Mouse (Mus musculus): ENCODE results near the gene Lrrc3.
"Not testable (repeated sequence)": the region's sequence is repeated elsewhere in the genome, so short reads cannot be mapped to it uniquely, and the experiment has no call there.

Gene Lrrc3

DNA sequence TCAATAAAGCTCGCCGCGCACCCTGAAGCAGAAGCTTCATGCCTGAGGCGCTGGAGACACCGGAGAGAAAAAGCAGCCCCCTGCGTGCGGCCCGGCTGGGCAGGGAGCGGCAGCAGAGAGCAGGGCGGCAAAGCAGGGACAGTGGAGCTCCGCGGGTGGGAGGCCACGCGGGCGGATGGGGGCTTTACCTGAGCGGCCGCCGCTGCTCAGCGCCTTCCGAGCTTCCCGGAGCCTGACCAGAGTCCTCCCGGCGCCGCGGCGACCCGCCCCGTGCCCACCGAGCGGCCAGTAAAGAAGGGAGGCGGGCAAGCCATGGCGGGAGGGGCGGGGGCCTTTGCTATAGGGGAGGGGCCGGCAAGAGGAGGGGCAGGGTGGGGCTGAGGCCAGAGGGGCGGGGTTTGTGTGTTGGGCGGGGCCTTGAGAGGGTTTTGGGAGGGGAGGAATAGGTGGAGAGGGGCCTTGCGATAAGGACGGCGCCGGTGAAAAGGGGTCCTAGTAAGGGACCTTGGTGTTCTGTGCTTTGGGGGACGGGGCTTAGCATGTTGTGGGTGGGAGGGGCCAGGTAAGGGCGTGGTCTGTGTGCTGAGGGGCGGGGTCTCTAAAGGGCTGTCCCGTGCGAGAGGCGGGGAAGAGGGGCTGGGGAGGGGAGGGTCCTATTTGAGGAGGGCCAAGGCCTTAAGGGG lies at the start of gene Lrrc3:
Lrrc3 (minus strand) TSS at position 326 of the 683 bp plus-strand sequence.
- DNase-seq (ENCODE audit: low spot score): peak; percentile 13

DNA sequence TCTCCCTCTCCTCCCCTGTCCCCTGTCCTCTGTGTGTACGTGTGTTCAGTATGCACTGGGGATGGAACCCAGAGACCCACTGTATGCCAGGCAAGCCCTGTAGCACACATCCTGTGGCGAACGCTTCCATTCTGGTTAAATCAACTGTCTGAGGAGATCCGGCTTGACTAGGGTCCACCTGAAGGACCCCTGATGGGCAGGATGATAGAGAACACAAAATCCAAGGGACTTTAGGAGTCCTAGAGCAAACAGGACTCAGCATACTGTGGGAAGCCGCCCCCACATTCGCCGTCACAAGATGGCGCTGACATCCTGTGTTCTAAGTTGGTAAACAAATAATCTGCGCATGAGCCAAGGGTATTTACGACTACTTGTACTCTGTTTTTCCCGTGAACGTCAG lies 48.1 kb upstream of the Lrrc3 start:
- DNase-seq (ENCODE audit: low spot score): not testable (repeated sequence)

DNA sequence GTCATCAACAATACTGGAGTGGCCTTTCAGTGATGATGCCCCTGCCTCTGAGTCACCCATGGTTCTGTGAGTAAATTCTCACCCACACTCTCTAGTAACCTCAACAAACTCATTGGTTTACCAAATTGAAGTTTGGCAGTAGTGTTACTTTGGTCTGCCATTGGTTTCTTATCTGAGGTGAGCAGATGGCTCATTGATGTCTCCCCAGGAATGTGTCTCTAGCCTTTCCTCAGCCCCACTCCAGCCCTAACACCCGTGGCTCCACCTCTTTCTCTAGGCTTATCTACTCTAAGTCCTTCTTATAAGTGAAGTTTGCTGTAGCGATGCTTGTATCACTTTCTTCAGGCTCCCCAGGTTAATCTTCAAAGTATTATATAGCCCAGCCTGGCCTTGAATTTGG lies 37.3 kb upstream of the Lrrc3 start:
- DNase-seq (ENCODE audit: low spot score): no peak

DNA sequence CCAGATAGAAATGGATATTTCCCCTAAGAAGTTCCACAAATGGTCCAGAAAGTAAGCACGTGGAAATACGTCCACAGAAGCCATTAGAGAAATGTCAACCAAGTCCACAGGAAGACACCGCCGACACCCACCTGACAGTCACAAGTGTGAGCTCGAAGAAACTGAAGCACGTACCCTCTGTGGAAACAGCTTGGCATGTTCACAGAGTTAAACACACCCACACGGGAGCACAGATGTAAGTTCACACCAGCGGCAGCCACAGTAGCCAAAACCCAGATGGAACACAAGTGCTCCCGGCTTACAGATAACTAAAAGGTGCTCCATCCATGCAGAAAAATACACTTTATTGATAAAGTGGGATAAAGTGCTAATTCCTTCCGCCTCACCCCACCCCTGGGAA lies 25.0 kb upstream of the Lrrc3 start:
- DNase-seq (ENCODE audit: low spot score): no peak

DNA sequence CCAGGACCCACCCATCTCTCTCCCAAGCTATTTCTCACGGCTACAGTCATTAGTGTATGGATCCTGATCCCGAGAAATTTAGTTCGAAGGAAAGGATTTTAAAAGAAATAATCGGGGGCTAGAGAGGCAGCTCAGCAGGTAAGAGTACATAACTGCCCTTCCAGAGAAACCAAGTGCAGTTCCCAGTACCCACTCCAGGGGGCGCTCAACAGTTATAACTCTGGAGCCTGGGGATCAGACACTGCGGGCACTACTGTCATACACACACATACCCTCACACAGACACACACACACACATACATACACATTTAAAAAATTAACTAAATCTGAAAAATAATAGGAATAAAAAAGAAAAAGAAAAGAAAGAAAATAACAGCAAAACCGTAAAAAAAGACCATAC lies 23.8 kb upstream of the Lrrc3 start:
- DNase-seq (ENCODE audit: low spot score): peak; percentile 29

DNA sequence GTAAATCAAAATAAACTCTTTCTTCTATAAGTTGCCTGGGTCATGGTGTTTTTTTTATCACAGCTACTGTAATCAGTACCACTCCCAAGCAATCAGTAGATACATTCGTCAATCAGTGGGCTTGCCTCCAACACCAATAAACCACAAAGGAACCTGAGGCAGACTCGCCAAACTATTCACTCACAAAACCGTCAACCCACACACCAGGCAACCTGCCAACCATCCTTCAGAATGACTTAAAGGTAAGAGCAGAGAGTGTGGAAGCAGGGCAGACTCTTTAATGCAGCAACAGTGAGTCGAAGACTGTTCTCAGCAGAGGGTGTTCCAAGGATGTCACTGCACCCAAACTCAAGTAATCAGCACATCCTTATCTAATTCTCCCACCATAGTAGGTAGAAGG lies 20.3 kb upstream of the Lrrc3 start:
- DNase-seq (ENCODE audit: low spot score): no peak

DNA sequence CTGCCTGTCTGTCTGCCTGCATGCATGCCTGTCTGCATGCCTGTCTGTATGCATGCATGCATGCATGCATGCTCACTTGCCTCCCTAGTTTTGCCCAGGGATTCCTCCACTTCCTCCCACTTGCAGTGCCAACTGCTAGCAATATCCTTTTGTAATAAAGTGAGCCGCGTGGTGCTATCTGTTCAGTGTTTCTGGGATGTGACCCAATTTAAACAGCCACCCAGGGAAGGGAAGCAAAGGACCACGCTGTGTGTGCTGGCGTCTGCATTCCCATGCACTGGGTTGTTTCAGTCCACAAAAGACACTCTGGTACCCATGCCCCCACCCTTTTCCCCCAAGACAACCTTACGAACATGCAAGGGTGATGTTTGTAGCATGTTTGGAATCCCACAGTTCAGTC lies 18.7 kb upstream of the Lrrc3 start:
- no peak for DNase-seq (ENCODE audit: low spot score)

DNA sequence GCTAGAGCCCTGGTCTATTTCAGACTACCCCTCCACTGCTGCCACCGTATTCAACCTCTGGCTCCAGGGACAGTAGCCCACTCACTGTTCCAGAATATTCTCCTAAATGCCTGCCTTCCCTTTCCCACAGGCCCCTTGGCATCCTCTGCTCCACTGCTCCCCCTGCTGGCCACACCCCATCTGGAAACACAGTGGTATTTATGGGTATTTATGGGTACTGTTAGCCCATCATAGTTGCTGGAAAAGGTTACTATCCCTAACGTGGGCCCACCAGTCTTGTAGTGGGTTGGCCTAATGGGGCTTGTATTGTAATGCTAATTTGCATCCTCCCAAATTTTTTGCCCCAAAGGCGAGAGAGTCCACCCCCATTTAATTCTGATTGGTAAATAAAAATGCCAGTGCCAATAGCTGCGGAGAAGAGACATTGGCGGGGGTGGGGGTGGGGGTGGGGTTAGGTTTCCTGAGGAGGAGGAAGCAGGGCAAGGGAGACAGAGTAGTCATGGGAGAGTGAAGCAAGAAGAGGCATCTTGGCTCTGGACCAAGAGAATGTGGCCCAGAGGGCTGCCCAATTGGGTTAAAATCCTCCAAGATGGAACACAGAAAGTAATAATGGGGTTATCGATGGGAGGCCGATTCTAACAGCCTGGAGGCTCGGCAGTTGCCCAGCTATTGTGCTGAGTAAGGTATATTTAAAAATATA lies 14.4 kb upstream of the Lrrc3 start:
- peak; percentile 46 for DNase-seq (ENCODE audit: low spot score)

DNA sequence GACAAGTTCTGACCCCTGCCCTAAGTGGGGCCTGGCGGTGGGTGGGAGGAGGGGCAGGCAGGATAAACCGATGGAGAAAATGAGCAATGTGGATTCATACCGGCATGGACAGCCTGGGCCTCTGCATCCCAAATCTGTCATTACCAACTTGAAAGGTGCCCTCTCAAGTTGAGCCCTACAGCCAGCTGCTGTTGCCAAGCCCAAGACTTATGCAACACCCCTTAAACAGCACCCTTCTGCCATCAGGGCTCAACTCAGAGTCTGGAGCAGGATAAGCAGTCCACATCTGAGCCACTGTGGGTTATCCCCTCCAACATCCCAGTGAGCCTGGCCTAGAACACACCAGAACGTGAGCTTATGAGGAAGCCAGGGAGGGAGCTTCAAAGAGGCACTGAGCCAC lies 11.0 kb upstream of the Lrrc3 start:
- DNase-seq (ENCODE audit: low spot score): no peak

DNA sequence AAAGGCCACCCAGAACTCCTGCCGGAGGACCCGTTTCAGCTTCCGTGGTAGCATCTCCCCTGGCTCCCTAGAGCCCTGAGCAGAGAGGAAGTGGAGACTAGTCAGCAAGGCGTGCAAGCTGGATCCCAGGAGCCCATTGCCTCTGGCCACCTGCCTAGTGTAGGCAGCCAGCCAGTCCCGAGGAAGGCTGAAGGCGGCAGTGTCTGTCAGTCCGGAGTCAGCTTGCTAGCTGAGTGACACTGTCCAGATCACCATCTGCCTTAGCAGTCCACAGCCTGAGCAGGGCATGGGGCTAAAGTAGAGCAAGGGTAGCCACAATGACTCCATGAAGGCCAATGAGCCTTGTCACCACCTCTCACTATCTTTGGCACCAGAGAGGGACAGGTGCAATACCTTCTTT lies 10.3 kb upstream of the Lrrc3 start:
- no peak for DNase-seq (ENCODE audit: low spot score)

DNA sequence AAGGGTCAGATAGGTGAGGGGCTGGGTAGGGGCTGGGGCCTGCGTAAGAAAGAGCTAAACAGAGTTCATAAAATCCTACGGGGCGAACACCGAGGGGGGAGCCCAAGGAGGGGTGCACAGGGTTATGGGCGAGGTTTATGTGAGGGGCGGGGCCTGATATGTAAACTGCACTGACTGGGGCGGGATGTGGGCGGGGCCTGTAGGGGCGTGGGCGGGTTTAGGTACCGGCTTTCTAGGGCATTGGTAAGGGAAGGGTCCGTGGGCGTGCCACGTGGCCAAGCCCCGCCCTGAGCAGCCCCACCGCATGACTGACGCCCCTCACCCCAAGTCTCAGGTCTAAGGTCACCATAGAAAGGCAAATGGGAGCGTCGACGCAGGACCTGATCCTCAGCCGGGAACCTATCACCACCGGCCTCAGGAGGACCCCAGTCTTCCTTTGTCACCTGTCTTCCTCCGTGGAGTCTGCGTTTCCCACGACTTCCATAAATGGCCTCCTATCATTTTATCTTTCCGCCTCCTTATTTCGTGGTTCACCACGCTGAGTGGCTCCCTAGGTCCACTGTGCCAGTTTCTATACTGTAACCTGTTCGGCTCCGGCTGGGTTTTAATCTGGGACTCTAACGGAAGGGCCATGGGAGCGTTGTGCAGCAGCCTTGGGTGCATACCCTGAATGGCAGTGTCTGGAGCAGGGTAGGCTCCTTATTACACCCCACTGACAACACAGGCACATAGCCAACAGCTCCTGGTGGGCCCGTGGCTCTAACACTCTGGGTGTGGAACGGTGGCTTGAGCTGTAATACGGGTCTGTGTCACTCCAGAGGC lies 769 bp upstream of the Lrrc3 start:
- DNase-seq (ENCODE audit: low spot score): peak; percentile 2

DNA sequence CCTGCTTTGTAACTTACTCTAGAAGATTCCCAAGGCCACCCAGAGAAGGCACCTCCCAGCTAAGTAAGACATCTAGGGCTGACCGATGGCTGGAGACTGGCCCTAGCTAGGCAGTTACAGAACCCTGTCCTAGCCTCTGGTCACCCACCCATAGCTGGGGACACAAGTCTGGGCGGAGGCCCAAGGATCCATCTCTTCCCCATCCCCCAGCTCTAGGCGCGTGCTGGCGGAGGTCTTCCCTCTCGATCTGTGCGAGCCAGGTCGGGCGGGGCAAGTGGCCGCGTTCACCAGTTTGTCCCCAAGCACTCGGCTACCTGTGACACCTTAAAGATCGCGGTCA lies 495 bp downstream of the Lrrc3 start:
- DNase-seq (ENCODE audit: low spot score): no peak

DNA sequence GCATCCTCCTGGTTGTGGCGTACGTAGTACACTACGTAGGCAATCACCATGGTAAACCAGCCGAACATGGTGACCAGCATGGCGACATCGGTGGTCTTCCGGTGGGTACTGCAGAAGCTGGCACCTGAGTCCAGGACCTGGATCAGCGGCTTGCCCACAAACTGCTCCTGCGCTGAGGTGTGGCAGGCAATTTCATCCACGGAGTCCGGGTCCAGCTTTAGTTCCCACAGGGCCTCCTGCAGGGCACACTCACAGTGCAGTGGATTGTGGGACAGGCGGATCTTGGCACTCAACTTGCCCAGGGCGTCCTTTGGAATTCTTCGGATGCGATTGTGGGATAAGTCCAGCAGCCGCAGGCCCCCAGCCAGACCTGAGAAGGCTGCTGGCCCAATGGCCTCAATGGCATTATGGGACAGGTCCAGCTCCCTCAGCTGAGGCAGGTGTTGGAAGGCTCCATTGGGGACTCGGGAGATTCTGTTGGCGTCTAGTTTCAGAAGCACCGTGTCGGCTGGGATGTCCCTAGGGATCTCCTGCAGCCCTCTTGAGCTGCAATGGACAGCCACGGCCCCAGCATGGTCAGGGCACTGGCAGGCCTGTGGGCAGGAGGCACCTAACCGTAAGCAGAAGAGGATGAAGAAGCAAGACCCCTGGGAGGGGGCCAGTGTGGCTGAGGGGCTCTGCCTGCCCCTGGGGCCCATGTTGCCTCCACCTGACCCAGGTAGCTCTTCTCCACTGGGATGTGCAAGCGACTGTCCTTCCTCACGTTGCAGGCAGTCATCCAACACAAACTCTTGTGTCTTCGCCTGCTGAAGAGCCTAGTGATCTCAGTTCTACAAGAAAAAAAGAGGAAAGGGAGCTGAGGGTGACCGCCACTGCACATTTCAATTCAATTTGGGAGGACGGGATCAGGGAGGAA lies 1.2 kb downstream of the Lrrc3 start:
- no peak for DNase-seq (ENCODE audit: low spot score)

DNA sequence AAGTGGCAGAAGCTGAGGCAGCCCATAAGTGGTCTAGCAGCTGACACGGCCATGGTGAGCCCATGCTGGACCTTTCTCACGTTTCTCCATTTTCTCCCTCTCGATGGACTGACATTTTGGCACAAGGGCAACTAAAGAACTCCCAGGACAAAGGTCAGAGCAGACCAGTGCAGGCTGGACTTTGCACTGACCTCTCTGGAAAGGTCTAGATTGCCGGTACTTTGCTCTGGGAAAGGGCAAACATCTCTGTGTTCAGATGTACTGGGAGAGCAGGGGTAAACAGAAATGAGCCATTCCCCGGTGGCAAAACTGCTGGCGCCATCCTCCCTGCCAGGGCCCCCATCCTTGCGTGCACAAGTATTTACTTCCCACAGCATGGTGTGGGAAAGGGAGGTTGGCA lies 2.2 kb downstream of the Lrrc3 start:
- no peak for DNase-seq (ENCODE audit: low spot score)

DNA sequence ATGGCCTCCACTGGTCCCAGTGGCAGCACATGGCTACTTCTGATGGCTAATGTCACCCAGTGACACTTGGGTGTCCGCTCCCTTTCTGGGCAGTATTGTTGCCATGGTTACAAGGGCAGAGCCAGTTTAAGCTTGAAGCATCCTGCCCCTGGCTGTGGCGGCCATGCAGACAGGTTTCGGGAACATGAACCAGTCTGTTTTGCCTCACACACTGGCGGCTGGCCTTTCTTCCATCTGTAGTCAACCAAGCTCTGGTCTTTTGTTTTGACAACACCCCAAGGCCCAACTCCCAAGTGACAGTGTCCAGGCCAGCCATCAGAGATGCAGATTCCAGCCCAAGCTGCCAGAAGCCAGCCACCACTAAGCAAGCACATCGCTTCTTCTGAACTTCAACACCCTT lies 6.8 kb downstream of the Lrrc3 start:
- DNase-seq (ENCODE audit: low spot score): no peak

DNA sequence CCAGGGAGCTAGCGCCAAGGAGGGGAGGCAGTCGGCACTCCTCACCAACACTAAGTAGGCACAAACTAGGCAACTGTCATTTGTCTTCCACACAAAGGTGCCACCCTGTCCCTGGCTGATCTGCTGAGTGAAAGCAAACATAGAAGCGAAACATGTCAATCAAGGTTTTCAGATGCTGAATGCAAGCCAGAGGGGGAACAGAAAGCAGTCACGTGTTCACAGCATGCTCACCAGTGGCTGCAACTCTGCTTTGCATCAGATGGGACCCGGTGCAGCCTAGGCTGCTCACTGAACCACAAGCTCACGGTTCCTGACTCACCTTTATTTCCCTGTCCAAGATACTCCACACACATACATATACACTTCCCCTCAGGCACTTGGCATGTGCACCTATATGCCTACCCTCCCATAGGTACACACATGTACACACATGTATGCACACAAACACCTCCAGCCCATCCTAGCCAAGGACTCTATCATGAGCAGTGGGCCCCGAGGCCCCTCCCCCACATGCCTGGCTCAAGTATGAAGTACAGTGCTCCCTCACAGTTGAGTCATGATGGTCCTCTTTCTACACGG lies 11.3 kb downstream of the Lrrc3 start:
- no peak for DNase-seq (ENCODE audit: low spot score)

DNA sequence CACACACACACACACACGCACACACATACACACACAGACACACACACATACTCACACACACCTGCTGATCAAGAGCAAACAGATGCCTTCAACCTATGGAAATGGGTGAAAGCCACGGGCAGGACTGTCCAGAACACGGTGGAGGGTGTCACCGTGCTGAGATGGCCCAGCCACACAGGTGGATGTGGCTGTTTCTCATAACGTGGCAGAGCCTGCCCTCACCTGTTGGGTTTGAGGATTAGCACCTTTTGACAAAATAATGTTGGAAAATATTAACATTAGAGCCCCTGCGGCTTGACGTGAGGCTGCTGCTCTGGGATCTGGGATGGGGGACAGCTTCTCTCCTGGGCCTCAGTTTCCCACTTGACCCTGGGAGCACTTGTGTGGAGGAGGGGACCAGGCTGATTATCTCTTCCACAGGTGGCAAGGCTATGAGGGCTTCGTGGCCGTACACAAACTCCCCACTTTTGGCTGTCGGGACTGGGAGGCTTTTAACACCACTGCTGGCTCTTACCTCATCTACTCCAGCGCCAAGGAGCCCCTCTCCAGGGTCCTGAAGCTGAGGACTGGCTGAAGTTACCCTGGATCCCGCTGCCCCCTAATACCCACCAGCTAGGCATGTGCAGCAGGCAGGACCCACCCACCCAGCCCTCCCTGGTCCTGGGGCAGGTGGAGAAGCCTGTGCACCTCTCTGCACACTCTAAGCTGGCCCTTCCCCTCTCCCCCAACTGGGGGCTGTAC lies 16.2 kb downstream of the Lrrc3 start:
- no peak for DNase-seq (ENCODE audit: low spot score)

DNA sequence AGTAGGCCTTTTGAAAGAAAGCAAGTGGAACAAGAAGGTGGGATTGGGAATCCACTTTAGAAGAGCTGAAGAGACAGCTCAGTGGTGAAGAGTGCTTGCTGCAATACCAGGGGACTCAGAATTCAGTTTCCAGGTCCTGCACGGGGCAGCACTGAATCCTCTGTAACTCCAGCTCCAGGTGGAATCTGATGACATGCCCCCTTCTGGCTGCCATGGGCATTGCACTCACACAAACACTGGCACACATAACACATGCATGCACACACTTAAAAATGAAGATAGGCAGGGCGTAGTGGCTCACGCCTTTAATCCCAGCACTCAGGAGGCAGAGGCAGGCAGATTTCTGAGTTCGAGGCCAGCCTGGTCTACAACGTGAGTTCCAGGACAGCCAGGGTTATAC lies 19.8 kb downstream of the Lrrc3 start:
- no peak for DNase-seq (ENCODE audit: low spot score)

DNA sequence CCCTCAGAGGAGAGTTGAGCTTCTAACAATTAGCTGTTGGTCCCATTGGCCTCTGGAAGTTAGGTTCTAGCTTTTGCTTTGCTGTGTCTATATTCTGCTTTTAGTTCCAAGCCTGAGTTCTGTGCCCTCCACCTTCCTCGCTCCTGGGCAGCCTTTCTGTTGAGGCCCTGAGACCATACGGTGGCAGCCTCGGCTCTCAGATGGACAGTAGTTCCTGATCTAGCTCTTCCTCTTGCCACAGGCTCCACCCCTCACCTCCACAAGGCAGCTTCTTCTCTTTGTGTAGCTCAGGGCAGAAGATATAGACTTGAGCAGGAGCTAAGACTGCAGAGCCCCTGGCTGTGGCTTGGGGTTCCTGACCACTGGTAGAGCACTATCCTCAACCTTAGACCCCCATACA lies 22.0 kb downstream of the Lrrc3 start:
- no peak for DNase-seq (ENCODE audit: low spot score)

DNA sequence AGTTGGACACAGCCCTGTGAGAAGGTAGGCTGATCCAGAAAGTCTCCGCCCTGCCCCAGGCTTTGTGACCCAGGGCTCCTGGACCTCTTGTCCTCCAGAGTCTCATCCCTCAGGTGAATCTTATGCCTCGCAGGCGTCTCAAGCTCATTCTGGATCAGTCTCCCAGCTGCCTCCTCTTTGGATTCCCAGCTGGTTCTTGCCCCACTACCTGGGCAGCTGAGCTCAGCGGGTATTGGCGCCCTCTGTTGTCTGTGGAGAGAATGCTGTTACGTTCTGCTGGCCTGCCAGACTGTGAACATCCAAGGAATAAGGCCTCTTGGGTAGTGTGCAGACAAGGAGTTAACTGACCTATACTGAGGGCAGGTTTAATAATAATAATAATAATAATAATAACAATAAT lies 23.4 kb downstream of the Lrrc3 start:
- DNase-seq (ENCODE audit: low spot score): peak; percentile 35

DNA sequence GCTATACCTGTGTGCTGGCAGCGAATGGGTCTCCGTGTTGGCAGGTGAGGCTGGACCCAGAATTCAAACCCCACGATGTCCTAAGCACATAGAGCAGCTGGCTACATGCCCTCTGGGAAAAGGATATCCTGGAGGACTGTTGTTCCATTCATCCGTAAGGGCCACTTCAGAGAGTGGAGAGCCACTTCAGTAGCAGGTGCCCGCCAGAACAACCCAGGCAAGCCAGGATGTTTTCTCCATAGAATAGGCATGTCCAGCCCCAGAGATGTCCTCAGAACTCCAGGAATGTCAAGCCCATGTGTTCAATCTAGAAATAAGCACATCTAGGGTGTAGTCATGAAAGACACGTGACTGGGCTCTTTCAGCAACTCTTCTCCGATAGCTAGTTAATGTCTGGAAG lies 32.7 kb downstream of the Lrrc3 start:
- peak; percentile 62 for DNase-seq (ENCODE audit: low spot score)
